Mouse (Mus musculus) limb, embryonic 12.5 days (tissue): Measurements from ENCODE around the gene Cpt2. TPM values are rescaled to one million over a fixed set of nuclear protein-coding genes. Genes with fewer than 3 reads are reported as not detected.
A peak's percentile ranks its signal among the peaks of the same experiment; 100 is the strongest.

Experiments
- ATAC-seq: fragments of 200-750 bp; cut with Nextera tagmentation; 2 replicates; pipeline ENCODE4 v1.8.0; 2017; ENCODE audit warnings: low read depth, moderate TSS enrichment; ENCODE audit not compliant: insufficient number of reproducible peaks, insufficient read depth, low FRiP score, low TSS enrichment
- H3K27ac ChIP-seq: fragments of 300-500 bp; sonication (generic); 2 replicates; pipeline ENCODE4 v1.5.1; 2016; ENCODE audit warnings: mild to moderate bottlenecking, moderate library complexity
- H3K27me3 ChIP-seq: fragments of 300-500 bp; sonication (generic); 2 replicates; pipeline ENCODE4 v1.6.1; 2016; ENCODE audit warnings: mild to moderate bottlenecking, moderate library complexity
- H3K36me3 ChIP-seq: fragments of 300-500 bp; sonication (generic); 2 replicates; pipeline ENCODE4 v1.6.1; 2016; ENCODE audit warnings: mild to moderate bottlenecking, moderate library complexity
- H3K4me1 ChIP-seq: fragments of 300-500 bp; sonication (generic); replicated peaks from 2 replicates; pipeline ENCODE4 v1.6.1; 2016
- H3K4me2 ChIP-seq: fragments of 300-500 bp; sonication (generic); 2 replicates; pipeline ENCODE4 v1.6.1; 2016; ENCODE audit warnings: mild to moderate bottlenecking, moderate library complexity
- H3K4me3 ChIP-seq: fragments of 300-500 bp; sonication (generic); replicated peaks from 2 replicates; pipeline ENCODE4 v1.5.1; 2016; ENCODE audit warnings: mild to moderate bottlenecking
- H3K9ac ChIP-seq: fragments of 300-500 bp; sonication (generic); replicated peaks from 2 replicates; pipeline ENCODE4 v1.6.1; 2016; ENCODE audit warnings: mild to moderate bottlenecking, moderate library complexity
- H3K9me3 ChIP-seq: fragments of 300-500 bp; sonication (generic); 2 replicates; pipeline ENCODE4 v1.6.1; 2016; ENCODE audit warnings: mild to moderate bottlenecking, moderate library complexity
- WGBS: fragments of 180-500 bp; shearing (Covaris S2); methylation state at CpG from one replicate; pipeline ENCODE4 v1.1.7; 2016; 5-methylcytosine and 5-hydroxymethylcytosine counted together
- polyA plus RNA-seq: library from polyadenylated mRNA; unstranded; fragments of >200 nt; fragmentation: Nextera tagmentation; extraction: Ambion mirVana; gene quantifications from 2 replicates; pipeline ENCODE4 v1.2.1, GENCODE M21; 2016

Cpt2 gene
- polyA plus RNA-seq, 1 experiment from 2014 or later, result 36.1 TPM

GRCm38 (mm10) chr4:107944141-107944540 lies 20.7 kb upstream of the Cpt2 start:
- Histone ChIP-seq H3K27me3 (no peaks in the 10 kb centered on the region), H3K4me2 (no peak overlapping the region), H3K36me3 (no peaks in the 10 kb centered on the region), H3K4me1 (no peaks in the 10 kb centered on the region; the same call in 1 of the 2 replicates), H3K4me3 (no peak overlapping the region), H3K9ac (no peak overlapping the region), H3K27ac (no peak overlapping the region), H3K9me3 (no peaks in the 10 kb centered on the region)
- ATAC-seq, result no peak
- 92% methylated on average over 2 of the region's 2 CpGs for WGBS

- H3K36me3 ChIP-seq, result no peaks in the 10 kb centered on the region
- H3K4me3 ChIP-seq, result no peak overlapping the region
- no peaks in the 10 kb centered on the region for H3K9me3 ChIP-seq
- no peak for ATAC-seq
- 85% methylated on average over 7 of the region's 7 CpGs for WGBS
- H3K27me3 ChIP-seq, result no peaks in the 10 kb centered on the region
- H3K27ac ChIP-seq, result no peak overlapping the region
- no peak overlapping the region for H3K9ac ChIP-seq
- no peak overlapping the region for H3K4me2 ChIP-seq
- H3K4me1 ChIP-seq, result no peaks in the 10 kb centered on the region; the same call in 1 of the 2 replicates
Measured at GRCm38 (mm10) chr4:107942741-107943140, 19.3 kb upstream of the Cpt2 start.

DNA sequence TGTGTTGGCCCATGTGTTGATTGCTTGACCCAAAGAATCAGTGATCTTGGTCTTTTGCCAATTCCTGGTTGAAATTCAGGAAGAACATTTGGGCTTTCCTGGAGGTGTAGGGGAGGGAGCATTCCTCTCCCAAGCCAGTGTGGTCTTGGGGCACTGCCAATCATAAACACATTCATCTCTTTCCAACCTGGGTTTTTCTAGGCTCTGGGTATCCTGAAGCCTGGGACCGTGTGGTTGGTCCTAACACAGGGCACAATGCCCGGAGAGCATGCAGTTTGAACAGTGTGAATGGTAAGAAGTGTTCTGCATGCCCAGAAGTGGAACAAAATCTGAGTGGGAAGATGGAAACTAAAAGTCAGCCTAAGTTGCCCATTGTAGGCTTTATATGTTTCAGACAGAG lies 14.7 kb upstream of the Cpt2 start:
- 91% methylated on average over 2 of the region's 2 CpGs for WGBS
- H3K4me3 ChIP-seq, result no peak overlapping the region
- H3K36me3 ChIP-seq, result no peaks in the 10 kb centered on the region
- ATAC-seq, result no peak
- H3K27ac ChIP-seq, result no peak overlapping the region
- no peaks in the 10 kb centered on the region for H3K9me3 ChIP-seq
- no peaks in the 10 kb centered on the region; the same call in 1 of the 2 replicates for H3K4me1 ChIP-seq
- H3K4me2 ChIP-seq, result no peak overlapping the region
- no peaks in the 10 kb centered on the region for H3K27me3 ChIP-seq
- no peak overlapping the region for H3K9ac ChIP-seq

- 28% methylated on average over 6 of the region's 6 CpGs for WGBS
- no peaks in the 10 kb centered on the region for H3K27me3 ChIP-seq
- H3K9ac ChIP-seq, result no peak overlapping the region
- H3K36me3 ChIP-seq, result no peaks in the 10 kb centered on the region
- H3K27ac ChIP-seq, result no peak overlapping the region
- no peak for ATAC-seq
- no peak overlapping the region for H3K4me2 ChIP-seq
- no peak overlapping the region for H3K4me3 ChIP-seq
- no peaks in the 10 kb centered on the region; the same call in 1 of the 2 replicates for H3K4me1 ChIP-seq
- H3K9me3 ChIP-seq, result no peaks in the 10 kb centered on the region
Measured at GRCm38 (mm10) chr4:107937338-107937737, 13.9 kb upstream of the Cpt2 start.

DNA sequence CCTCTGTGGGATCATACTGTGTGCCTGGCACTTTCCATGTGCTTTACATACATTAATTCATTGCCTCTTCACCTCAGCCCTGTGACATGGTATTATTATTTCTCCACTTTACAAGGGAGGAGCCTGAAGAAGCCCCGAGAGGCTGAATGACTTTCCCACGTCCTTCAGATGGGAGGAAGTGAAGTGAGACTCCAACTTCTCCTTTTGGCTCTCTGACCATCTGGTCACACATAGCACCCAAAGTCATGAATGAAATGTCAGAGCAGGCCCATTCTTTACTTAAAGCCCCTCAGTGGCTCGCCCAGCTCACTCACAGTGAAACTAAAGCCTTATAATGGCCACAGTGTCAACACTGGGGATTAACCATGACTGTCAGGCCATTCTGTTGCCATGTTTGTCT lies 11.8 kb upstream of the Cpt2 start:
- Histone ChIP-seq H3K27me3 (no peaks in the 10 kb centered on the region), H3K4me1 (no peaks in the 10 kb centered on the region; the same call in 1 of the 2 replicates), H3K4me3 (no peak overlapping the region), H3K9me3 (no peaks in the 10 kb centered on the region), H3K9ac (no peak overlapping the region), H3K4me2 (no peak overlapping the region), H3K36me3 (no peaks in the 10 kb centered on the region), H3K27ac (no peak overlapping the region)
- WGBS, result 60% methylated on average over 3 of the region's 3 CpGs
- ATAC-seq, result no peak

- Histone ChIP-seq H3K27me3 (no peaks in the 10 kb centered on the region), H3K4me1 (no peaks in the 10 kb centered on the region), H3K9ac (no peak overlapping the region), H3K4me2 (no peak overlapping the region), H3K36me3 (no peaks in the 10 kb centered on the region), H3K4me3 (no peak overlapping the region), H3K27ac (no peak overlapping the region), H3K9me3 (no peaks in the 10 kb centered on the region)
- ATAC-seq, result no peak
- WGBS, result 80% methylated on average over 8 of the region's 8 CpGs
Measured at GRCm38 (mm10) chr4:107933239-107933638, 9.8 kb upstream of the Cpt2 start.

DNA sequence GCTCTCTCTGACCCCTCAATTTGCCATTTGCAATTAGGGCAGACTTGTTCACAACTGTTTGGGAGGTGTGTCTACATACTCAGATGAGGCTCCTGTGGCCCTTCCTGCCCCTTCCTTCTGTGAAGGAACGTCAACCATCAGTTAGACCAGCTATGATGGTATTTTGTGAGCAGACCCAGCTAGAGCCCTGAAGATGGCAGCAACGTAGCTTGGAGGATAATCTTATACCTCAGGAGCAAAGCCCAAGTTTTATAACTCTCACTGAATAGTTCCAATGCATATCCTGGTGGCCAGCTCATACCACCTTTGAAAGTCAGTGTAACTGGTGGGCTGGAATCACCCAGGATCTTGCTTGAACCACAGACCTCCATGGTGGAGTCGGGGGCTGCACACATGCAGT lies 8.0 kb upstream of the Cpt2 start:
- Histone ChIP-seq H3K9ac (no peak overlapping the region), H3K4me1 (no peaks in the 10 kb centered on the region), H3K36me3 (no peaks in the 10 kb centered on the region), H3K27ac (no peak overlapping the region), H3K4me3 (no peak overlapping the region), H3K27me3 (no peaks in the 10 kb centered on the region), H3K4me2 (no peak overlapping the region), H3K9me3 (no peaks in the 10 kb centered on the region)
- ATAC-seq, result no peak
- WGBS, result 83% methylated on average over 3 of the region's 3 CpGs

DNA sequence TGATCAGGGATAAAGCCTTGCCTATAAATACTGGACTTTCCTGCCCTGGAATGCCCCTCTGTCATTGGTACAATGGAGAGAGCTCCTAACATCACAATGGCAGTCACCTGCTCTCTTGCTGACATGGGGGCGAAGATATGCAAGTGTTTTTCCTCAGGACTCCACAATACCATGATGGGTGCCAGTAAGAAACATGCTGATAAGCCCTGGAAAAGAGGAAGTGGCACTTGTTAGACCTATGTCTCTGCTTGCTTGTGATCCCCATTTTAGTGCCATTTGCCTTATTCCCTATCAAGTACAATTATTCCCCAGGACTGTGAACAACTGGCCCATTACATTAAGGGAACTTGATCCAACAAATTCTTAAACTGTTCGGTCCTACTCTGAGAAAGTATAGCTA lies 5.3 kb upstream of the Cpt2 start:
- whole genome bisulfite sequencing, result 78% methylated on average over 2 of the region's 2 CpGs
- Histone ChIP-seq H3K4me2 (no peak overlapping the region), H3K4me3 (no peak overlapping the region), H3K9me3 (no peaks in the 10 kb centered on the region), H3K9ac (no peak overlapping the region), H3K4me1 (no peaks in the 10 kb centered on the region), H3K27ac (no peak overlapping the region), H3K27me3 (no peaks in the 10 kb centered on the region), H3K36me3 (no peaks in the 10 kb centered on the region)
- no peak for ATAC-seq

- H3K4me3 ChIP-seq, result no peak overlapping the region
- H3K27me3 ChIP-seq, result no peaks in the 10 kb centered on the region
- no peak overlapping the region for H3K4me2 ChIP-seq
- H3K36me3 ChIP-seq, result no peaks in the 10 kb centered on the region
- WGBS, result 76% methylated on average over 2 of the region's 2 CpGs
- no peaks in the 10 kb centered on the region for H3K4me1 ChIP-seq
- no peak for ATAC-seq
- H3K27ac ChIP-seq, result no peak overlapping the region
- H3K9me3 ChIP-seq, result no peaks in the 10 kb centered on the region
- H3K9ac ChIP-seq, result no peak overlapping the region
Measured at GRCm38 (mm10) chr4:107928269-107928668, 4.9 kb upstream of the Cpt2 start.

DNA sequence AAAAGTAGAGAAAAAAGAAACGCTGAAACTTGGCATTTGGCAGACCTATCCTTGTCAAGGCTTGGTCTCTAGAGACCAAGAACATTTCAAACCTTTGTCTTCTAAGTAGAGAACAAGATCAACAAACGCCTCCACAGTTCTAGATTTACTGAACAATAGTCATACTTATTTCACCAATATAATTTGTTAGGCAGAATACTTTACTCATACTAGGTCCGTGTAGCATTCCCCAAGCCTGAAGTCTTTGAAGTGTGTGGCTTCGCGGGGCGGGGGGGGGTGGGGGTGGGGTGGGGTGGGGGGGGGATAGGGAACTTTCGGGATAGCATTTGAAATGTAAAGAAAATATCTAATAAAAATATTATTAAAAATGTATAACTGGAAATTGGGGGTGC lies 389 bp upstream of the Cpt2 start:
- Histone ChIP-seq H3K27me3 (no peaks in the 10 kb centered on the region), H3K36me3 (no peaks in the 10 kb centered on the region), H3K9ac (peak overlapping the region; percentile 83), H3K4me3 (peak overlapping the region; percentile 74), H3K27ac (peak overlapping the region; percentile 80; the same call in 1 of the 2 replicates), H3K9me3 (no peaks in the 10 kb centered on the region), H3K4me1 (peaks cover 12% of the 10 kb centered on the region), H3K4me2 (peak overlapping the region; percentile 79)
- WGBS, result 51% methylated on average over 7 of the region's 7 CpGs
- peak; percentile 49; the same call in 1 of the 2 replicates for ATAC-seq

DNA sequence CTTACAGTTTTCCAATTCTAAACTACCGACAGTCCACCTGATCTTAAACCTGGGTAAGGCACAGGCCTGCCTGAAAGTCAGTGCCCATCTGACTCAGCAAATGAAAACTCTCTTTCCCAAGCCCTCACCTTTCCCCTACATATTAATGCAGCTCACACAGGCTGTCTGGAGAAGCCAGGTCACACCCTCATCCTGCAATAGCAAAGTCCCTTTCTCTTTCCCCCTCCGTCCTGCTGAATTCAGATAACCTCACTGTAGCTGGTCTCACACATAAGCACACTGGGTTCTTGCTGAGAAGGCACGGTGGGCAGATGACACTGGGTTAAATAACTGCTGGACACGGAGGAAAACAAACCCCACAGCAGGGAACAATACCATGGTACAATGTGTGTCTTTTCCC lies 1.5 kb downstream of the Cpt2 start:
- Histone ChIP-seq H3K9ac (no peak overlapping the region), H3K4me3 (no peak overlapping the region)
- 72% methylated on average over 4 of the region's 4 CpGs for WGBS

DNA sequence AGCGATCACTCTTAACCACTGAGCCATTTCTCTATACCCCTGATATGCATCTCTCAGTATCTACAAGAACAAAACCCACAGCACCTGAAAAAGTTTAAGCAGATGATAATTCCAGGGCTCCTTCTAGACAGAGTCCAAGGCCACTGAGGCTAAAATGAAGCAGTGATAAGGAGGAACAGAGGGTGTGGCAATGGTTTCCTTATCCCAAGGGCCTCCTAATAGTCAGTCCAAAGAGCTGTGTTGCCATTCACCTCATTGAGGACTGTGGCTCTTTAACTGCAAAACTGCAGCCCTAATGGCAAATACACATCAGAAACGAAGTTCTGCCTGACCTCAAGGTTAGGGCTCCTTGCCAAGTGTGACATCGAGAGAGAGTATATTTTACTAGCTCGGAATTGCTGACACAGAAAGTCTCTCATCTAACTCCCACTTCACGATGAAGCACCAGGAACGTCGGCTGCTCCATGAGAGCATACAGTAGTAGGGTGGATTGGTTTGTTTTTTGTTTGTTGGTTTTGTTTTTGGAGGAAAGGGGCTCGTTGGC lies 2.2 kb downstream of the Cpt2 start:
- Histone ChIP-seq H3K4me1 (peaks cover 12% of the 10 kb centered on the region), H3K4me3 (no peak overlapping the region), H3K27ac (no peak overlapping the region), H3K36me3 (no peaks in the 10 kb centered on the region), H3K9me3 (no peaks in the 10 kb centered on the region), H3K4me2 (no peak overlapping the region), H3K27me3 (no peaks in the 10 kb centered on the region), H3K9ac (no peak overlapping the region)
- WGBS, result 87% methylated on average over 8 of the region's 8 CpGs
- ATAC-seq, result no peak

More for the DNA sequence above, 1.5 kb downstream of the Cpt2 start:
- Histone ChIP-seq H3K9me3 (no peaks in the 10 kb centered on the region), H3K4me1 (peaks cover 12% of the 10 kb centered on the region), H3K27me3 (no peaks in the 10 kb centered on the region), H3K27ac (no peak overlapping the region), H3K4me2 (peak overlapping the region; percentile 79), H3K36me3 (no peaks in the 10 kb centered on the region)
- ATAC-seq, result no peak
